8 mouse cellular contexts compared by ENCODE assay signal in the genomic region with DNA sequence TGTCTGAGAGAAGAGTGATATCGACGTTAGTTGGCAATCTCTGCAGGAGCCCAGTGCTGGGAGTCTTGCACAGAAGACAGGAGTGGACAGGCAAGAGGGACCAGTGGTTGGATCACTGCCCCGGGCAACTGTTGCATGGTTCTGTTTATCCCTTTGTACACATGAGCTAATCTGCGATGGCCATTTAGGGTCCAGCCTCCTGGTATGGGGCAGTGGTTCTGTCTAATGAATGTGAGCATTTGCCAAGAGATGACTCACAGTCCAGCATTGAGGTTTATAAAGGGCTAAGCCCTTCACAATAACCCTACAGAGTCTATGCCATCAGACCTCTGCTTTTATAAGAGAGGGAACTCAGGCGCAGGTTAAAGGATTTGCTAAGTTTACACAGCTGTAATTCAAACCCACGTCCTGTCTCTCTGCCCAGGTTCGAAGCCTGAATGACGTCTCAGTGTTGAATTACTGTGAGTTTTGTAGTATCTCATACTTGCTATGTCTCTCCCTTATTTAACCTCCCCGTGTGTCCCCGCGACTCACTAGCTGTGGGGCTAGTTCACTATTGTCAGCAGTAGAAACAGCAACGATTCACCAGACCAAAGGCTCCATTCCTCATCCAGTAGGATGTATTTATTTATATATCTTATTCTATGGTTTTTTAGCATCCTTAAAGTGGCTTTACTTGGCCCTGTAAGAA. TPM values are rescaled to one million over a fixed set of nuclear protein-coding genes. Genes with fewer than 3 reads are reported as not detected.
DNase-seq lines count a peak whose midpoint lies in the region; ATAC-seq lines count a peak whose summit lies in the region.

No protein-coding gene starts in this region.

- 66% methylated on average over 12 of the region's 12 CpGs for WGBS in forebrain, embryonic 10.5 days
- 51% methylated on average over 12 of the region's 12 CpGs for WGBS in midbrain, embryonic 13.5 days

- no peaks in the 10 kb centered on the region for H3K27me3 ChIP-seq in forebrain, embryonic 10.5 days (ENCODE audit: poor library complexity, severe bottlenecking)
- H3K27me3 ChIP-seq in midbrain, embryonic 13.5 days: no peaks in the 10 kb centered on the region

- H3K9me3 ChIP-seq in forebrain, embryonic 10.5 days: no peaks in the 10 kb centered on the region
- H3K9me3 ChIP-seq in midbrain, embryonic 13.5 days: no peaks in the 10 kb centered on the region

- no peak overlapping the region for H3K4me3 ChIP-seq in forebrain, embryonic 10.5 days
- H3K4me3 ChIP-seq in midbrain, embryonic 13.5 days (replicated peaks): no peak overlapping the region

- H3K36me3 ChIP-seq in forebrain, embryonic 10.5 days (replicated peaks): no peaks in the 10 kb centered on the region
- no peaks in the 10 kb centered on the region for H3K36me3 ChIP-seq in midbrain, embryonic 13.5 days

- DNase-seq in layer of hippocampus, adult 9-11 months: peak; percentile 52
- DNase-seq in layer of hippocampus, postnatal 36 days: no peak
- peak; percentile 95 for DNase-seq in brain, adult 2 months (ENCODE audit: low read depth, low spot score)
- no peak for DNase-seq in forebrain, embryonic 10.5 days (ENCODE audit: extremely low spot score, low spot score)
- no peak for DNase-seq in thymus, adult 18-20 months
- no peak for DNase-seq in T-cell, adult 2 months (ENCODE audit: low spot score)

- H3K4me2 ChIP-seq in midbrain, embryonic 13.5 days (replicated peaks): no peak overlapping the region

- peak overlapping the region; percentile 57 for H3K27ac ChIP-seq in forebrain, embryonic 10.5 days
- H3K27ac ChIP-seq in midbrain, embryonic 13.5 days: peak overlapping the region; percentile 71

- H3K4me1 ChIP-seq in forebrain, embryonic 10.5 days: peaks cover 18% of the 10 kb centered on the region
- H3K4me1 ChIP-seq in midbrain, embryonic 13.5 days (replicated peaks): peaks cover 21% of the 10 kb centered on the region

- ATAC-seq in midbrain, embryonic 13.5 days: peak; percentile 68
- ATAC-seq in CD4-positive, CD25-positive, alpha-beta regulatory T cell, adult 4 months: no peak

- H3K9ac ChIP-seq in midbrain, embryonic 13.5 days (replicated peaks): no peak overlapping the region

RNA-seq across cellular contexts. Expression of gene Tmem178, which starts 37.4 kb away (rescaled TPM):
- total RNA-seq in layer of hippocampus, postnatal 36 days (2021): 100 to 1,000 TPM; 110 to 111 TPM
- polyA plus RNA-seq in forebrain, embryonic 10.5 days (2016; fragmentation: Nextera tagmentation; extraction: Ambion mirVana): 3.0 and 4.8 TPM in 2 replicates
- 25.7 and 32.0 TPM in 2 replicates for polyA plus RNA-seq in midbrain, embryonic 13.5 days (2015; fragmentation: Nextera tagmentation; extraction: Ambion mirVana)
- polyA plus RNA-seq in CD4-positive, CD25-positive, alpha-beta regulatory T cell, adult 4 months (2017; shearing (Covaris generic)): not detected

Comparison
In these comparisons a context has a peak if more than half of its experiments do, and no peak if none do; other contexts are left out.
1. DNase-seq: peak in layer of hippocampus, adult 9-11 months (single experiment) and brain, adult 2 months (single experiment); none in layer of hippocampus, postnatal 36 days (0 of 2), forebrain, embryonic 10.5 days (single experiment), thymus, adult 18-20 months (0 of 2) and T-cell, adult 2 months (single experiment).